Mouse (Mus musculus) ovary, adult 18-20 months (tissue): Measurements from ENCODE around the gene Rif1.
A peak's percentile ranks its signal among the peaks of the same experiment; 100 is the strongest.

Experiments used
- DNase-seq: peaks from one replicate; pipeline ENCODE4 v3.0.0; 2022; ENCODE audit warnings: low spot score, mixed read lengths

The Rif1 gene

DNA sequence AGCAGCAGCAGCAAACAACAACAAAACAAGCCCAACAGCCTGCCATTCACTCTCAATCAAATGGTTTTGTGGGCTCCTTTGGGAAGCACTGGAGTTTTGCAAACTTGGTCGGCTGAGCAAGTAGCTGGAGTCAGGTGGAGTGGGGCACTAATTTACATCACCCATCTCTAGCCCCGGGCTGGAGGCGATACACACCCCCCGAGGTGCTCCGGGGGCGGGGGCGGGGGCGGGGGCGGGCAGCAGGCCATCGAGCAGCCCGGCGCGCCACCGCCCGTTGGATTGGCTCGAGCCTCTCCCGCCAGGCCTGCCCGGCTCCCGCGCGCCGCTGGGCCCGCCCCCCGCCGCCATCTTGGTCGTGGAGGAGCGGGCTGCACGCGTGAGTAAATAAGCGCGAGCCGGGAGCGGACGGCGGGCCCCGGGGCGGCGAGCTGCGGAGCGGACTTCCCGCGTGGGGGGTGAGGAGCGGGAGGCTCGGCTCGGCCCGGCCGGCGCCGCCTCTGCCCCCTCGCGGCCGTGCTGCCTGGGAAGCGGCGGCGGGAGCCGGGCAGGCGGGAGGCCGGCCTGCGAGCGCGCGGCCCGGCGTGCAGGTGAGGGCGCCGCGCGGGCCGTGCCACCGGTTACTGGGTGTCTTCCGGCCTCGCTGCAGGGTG, at the start of gene Rif1:
Gene Rif1 (plus strand): TSS at position 342 of the 650 bp plus-strand sequence.
- peak; percentile 83 for DNase-seq

DNA sequence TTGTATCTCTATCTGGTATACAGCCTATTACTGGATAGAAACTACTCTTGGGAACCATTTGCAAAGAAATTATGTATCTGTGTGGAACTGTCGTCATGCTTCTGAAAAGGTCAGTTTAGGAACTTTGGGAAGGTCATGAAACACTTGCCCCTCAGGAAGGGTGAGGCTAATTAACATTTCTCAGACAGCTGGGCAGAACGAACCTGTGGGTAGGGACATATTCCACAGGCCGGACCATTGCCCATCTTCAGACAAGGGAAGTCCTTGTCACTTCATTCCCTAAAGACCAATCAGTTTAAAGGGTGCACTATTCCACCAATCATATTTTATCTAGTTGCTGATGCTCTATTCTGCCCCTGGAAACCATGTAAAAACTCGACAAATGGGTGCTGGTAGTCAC, 45.6 kb upstream of the Rif1 start:
- DNase-seq: no peak

GRCm38 (mm10) chr2:52029426-52029825, 43.2 kb upstream of the Rif1 start:
- no peak for DNase-seq

- DNase-seq: no peak
Observed at GRCm38 (mm10) chr2:52031491-52031890, 41.1 kb upstream of the Rif1 start.

- DNase-seq: no peak
Observed at GRCm38 (mm10) chr2:52034601-52035000, 38.0 kb upstream of the Rif1 start.

DNA sequence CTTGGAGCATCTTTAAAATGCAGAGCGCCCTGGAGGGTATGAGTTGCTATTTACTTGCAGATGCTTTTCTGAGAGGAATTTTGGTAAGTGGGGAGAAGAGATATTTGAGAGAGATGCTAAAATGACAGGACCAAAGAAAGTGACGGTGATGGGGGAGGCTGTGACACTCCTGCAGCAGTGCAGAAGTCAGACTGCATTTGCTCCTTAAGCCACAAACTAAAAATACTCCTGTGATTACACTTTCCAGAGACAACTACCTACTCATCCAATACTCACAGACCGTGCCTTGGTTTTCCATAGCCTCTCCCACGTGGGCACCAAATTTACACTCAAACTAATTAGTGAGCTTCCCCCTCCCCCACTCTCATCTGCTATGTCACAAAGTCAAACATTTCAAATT, 37.5 kb upstream of the Rif1 start:
- DNase-seq: no peak

GRCm38 (mm10) chr2:52036929-52037595, 35.6 kb upstream of the Rif1 start:
- DNase-seq: no peak

- DNase-seq: peak; percentile 46
Observed at GRCm38 (mm10) chr2:52037882-52038281, 34.8 kb upstream of the Rif1 start, which contains the start of gene Tnfaip6. Tnfaip6 (plus strand) TSS chr2:52038009.

GRCm38 (mm10) chr2:52038558-52038957, 34.1 kb upstream of the Rif1 start:
- DNase-seq: no peak

- no peak for DNase-seq
Observed at GRCm38 (mm10) chr2:52039083-52039801, 33.4 kb upstream of the Rif1 start.

GRCm38 (mm10) chr2:52042132-52042531, 30.5 kb upstream of the Rif1 start:
- DNase-seq: no peak

DNA sequence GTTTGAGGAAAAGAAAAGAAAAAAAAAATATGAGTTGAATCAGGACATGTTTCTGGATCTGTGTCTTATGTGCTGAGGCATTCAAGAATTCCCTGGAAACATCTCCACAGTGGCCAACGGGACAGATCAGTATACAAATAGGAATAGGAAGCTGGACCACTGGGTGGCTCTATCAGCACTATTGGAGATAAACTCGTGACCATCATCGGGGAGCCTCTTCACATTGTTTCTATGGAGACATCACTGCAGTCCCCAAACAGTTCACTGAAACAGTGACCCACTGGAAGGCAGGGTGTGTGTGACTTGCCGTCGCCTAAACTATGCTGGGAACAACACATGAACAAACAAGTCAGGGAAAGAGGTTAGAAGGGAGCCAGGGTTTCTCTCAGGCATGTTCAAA, 29.9 kb upstream of the Rif1 start:
- no peak for DNase-seq

GRCm38 (mm10) chr2:52043485-52043884, 29.1 kb upstream of the Rif1 start:
- DNase-seq: no peak

DNA sequence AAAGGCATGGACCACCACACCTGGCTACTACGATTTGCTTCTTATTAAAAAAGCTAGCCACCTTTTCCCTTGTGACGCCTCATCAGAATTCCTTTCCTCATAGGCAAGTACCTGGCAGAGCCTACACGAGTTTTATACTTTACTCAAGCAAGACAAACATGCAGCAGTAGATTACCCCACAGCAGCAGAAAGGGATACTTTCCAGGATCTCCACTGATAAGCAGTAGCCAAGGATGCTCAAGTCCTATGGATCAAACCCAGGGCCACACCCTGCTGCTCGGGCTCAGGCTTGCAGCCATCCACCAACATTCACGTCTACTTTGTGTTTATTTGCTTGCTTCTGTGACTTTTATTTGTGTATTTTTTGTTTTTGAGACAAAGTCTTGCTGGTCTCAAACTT, 26.6 kb upstream of the Rif1 start:
- DNase-seq: no peak

DNA sequence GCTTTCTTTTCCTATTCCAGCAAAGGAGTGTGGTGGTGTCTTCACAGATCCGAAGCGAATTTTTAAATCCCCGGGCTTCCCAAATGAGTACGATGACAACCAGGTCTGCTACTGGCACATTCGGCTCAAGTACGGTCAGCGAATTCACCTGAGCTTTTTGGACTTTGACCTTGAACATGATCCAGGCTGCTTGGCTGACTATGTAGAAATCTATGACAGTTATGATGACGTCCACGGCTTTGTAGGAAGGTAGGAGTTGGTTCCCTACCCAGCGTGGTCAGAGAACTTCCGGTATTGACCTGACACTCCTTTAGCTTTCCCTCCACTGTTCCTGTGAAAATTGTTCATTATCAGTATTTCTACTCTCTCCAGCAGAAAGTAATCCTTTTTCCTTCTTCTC, 21.8 kb upstream of the Rif1 start:
- no peak for DNase-seq

DNA sequence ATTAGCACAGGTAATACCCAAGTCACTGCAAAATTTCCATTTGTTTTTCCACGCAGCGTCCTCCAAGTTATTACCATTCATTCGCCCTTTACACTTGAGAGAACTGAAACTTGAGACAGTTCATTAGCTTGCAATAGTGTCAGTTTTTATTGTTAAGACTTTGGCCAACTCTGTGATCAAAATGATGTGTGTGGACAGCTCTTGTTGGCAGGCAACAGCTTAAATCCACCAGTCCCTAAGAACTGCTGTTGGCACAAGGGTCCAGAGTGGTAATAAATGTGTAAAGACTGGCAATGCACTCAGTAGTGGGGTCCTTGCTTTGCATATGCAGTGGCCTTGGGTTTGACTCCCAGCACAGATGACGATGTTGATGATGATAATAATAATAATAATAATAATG, 20.3 kb upstream of the Rif1 start:
- DNase-seq: no peak

- no peak for DNase-seq
Observed at GRCm38 (mm10) chr2:52053502-52053901, 19.1 kb upstream of the Rif1 start.

GRCm38 (mm10) chr2:52055616-52056015, 17.0 kb upstream of the Rif1 start:
- DNase-seq: no peak

- no peak for DNase-seq
Observed at GRCm38 (mm10) chr2:52057099-52057498, 15.5 kb upstream of the Rif1 start.

DNA sequence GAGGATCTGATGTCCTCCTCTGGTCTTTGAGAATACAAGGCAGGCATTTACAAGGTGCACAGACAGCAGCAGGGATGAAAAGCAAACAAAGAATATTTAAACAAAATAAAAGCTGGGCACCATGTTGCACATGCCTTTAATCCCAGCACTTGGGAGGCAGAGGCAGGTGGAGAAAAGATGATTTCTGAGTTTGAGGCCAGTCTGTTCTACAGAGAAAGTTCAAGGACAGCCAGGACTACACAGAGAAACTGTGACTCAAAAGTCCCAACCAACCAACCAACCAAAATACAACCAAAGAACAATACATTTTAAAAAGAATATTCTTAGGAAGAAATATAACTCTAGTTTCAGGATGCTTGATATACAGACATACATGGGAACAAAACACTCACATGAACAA, 15.0 kb upstream of the Rif1 start:
- DNase-seq: no peak

GRCm38 (mm10) chr2:52068641-52069040, 4.0 kb upstream of the Rif1 start:
- DNase-seq: no peak

DNA sequence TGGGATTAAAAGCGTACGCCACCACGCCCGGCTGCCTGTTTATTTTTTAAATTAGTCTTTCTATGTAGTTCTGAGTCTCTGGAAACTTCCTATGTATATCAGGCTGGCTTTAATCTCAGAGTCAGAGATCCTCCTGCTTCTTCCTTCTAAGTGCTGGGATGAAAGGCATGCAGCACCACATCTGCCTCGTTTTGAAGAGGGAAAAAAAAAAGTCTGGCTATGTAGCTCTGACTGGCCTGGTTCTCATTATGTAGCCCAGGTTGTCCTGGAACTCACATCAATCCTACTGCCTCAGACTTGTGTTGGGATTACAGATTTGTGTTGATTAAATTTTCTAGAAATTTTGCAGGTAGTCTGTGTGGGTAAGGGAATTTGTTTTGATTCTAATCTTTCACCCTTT, 1.8 kb upstream of the Rif1 start:
- no peak for DNase-seq
